Mouse (Mus musculus) urinary bladder, postnatal 25 days (tissue): Measurements from ENCODE around the gene Maml1.
"Not testable (repeated sequence)": the region's sequence is repeated elsewhere in the genome, so short reads cannot be mapped to it uniquely, and the experiment has no call there.

ENCODE experiments used
- DNase-seq: peaks from one replicate; pipeline ENCODE4 v3.0.0; 2022; ENCODE audit warnings: low spot score

Gene Maml1

DNA sequence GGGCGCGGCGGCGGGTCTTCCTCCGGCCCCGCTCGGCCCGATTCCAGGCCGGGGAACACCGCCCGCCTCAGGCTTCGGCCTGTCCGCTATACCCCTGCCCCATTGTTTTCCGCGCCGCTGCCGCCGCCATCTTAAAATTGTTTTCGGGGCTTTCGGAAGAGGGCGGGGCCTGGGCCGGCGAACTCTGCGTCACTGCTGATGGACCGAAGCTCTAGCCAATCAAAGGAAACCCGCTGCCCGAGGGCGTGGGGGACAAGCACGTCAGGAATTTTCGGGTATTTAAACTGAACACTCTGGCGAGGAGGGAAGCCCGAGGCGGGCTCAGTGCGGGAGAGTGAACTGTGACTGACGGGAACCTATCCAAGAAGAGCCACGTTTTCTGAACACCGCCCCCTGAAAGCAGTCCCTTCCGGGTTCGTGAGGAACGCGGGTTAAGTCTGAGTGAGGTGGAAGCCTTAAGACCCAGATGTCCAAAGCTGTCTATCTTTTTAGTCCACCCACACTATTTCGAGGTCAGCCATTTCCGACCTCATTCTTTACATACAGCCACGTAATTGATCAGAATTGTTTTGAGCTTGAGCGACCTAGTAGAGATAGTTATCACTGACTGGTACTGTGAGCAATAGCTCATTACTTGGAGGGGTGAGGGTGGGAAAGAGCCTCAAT lies at the start of gene Maml1:
TSS of gene Maml1 (minus strand) at position 122 of the 666 bp plus-strand sequence.
- peak; percentile 94 for DNase-seq

DNA sequence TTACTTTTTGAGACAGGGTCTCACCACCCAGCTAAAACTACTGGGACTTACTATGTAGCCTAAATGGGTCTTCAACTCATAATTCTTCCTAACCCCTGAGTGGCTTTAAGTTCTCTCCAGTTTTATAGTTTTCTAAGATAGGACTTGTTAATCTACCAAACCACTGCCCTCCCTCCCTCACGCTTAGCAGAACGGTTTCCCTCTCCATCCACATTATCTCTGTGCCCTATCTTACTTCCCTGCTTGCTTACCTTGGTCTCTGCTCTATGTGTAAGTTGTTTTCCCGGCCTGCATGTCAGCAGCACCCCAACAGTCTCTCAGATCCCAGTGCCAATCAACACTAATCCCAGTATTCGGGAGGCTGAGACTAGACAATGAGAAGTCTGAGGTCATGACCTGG lies 44.8 kb upstream of the Maml1 start:
- DNase-seq = no peak

DNA sequence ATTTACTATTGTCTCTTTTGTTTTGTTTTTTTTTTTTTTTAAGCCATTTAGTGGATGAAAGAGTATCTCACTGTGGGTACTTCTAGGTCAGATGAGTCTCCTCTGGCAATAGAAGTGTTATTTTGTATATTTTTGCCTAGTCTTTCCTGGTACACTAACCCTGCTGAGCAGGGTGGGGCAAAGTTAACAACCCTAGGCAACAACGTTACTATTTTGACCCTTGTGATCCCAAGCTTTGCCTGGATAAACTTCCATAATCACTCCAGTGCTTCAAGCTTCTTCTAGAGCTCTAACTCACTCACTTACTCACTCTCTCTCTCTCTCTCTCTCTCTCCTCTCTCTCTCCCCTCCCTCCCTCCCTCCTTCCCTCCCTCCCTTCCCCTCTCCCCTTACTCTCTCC lies 44.0 kb upstream of the Maml1 start:
- no peak for DNase-seq

DNA sequence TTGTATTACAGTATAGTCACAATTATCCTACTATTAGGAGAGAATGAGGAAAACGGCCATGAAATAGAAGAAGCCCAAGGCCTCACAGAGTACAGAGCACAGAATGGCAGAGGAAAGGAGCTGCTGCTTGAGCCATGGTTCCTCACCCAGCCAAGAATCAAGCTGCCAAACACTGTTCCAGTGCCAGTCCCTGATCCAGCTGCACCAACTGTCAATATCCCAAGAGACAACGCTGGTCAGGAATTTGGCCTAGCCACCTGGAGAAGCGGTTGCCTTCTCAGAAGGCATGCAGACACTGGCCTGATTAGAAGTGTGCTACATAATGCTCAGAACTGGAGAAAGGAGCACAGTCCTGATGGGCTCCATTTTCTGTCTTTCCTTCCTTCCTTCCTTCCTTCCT lies 41.1 kb upstream of the Maml1 start:
- DNase-seq = no peak

DNA sequence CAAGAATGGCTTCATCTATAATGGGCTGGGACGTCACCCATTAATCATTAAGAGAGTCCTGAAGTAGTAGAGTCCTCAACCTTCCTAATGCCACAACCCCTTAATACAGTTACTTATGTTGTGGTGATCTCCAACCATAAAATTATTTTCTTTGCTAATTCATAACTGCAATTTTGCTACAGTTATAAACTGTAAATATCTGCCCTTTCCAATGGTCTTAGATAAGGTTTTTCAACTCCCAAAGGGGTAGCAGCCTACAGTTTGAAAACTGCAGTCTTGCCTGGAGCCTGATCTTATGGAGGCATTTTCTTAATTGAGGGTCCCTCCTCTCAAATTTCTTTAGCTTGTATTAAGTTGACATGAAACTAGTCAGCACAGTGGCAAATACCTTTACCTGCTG lies 37.3 kb upstream of the Maml1 start:
- no peak for DNase-seq

DNA sequence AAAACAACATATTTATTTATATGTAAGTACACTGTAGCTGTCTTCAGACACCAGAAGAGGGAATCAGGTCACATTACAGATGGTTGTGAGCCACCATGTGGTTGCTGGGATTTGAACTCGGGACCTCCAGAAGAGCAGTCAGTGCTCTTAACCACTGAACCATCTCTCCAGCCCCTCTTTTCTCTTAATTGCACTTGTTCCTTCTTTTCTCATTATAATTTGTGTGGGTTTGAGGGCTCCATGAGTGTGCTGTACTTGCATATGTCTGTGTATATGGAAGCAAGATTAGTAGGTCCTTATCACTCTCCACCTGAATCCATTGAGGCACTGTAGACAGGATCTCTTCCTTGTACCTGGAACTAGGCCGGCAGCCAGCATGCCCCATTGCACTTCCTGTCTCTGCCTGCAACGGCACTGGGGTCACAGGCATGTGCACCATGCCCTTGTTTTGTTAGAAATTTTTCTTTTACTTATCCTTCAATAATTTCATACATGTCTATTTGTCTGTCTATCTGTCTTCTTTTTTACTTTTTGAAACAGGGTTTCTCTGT lies 36.0 kb upstream of the Maml1 start:
- DNase-seq = no peak

DNA sequence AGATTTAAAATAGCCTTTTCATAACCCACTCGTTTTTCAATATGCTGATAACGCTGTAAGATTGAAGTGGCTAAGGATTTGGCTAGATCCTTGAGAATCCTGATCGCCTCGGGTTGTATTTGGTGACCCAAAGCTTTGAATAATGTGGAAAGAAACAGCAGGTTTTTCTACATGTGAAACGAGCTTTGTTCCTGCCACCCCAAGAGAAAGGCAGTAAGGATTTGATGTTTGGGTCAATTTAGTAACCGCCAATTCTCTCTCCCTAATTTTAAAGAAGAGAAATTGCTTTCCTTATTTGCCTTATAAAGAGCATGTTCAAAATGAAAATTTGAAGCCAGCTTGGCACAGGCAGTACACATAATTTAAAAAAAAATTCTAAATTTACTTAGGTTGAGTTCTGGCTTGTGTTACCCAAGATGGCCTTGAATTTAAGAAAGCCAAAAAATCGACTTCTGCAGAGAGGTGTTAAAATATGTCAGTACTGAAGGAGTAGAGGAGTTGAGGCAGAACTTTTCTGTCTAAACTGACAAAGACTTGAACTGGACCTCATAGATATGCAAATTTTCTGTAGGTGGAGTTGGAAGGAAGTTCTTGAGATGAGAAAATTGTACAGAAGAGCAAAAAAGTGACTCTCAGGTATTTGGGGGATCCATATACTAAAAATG lies 34.3 kb upstream of the Maml1 start:
- no peak for DNase-seq

DNA sequence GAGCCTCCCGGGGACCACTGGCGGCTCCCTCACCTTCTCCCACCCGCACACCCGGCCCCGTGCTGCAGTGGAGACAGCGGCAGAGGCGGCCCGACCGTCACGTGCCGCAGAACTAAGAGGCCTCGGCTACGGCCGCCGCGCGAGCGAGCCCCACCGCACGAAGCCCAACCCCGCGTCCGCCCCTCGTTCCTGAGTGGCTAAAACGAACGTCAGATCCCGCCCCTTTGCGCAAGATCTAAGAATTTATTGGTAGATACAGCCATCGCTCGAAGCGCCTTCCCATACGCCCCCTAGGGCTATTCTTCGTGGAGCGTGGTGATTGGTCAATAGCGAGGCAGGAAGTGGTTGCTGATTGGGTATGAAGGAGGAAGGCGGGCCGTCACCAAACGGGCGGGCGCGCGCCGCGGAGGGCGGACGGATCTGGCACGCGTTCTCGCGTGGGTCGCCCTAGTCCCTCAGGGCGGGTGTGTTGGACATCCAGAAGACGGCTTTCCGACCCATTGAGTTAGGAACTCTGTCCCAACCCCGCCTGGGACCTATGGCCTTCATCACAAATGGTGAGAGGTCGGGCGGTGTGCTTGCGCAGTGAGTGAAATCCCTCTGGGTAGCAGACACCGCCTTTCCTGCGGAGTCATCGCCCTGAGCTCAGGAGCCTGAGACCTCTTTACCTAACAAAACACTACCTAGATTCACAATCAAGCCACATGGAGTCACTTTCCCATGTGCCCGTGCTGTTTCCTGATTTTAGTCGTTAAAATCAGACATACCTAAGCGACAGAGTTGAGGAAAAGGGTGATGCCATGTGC lies 33.6 kb upstream of the Maml1 start, which contains the start of gene Canx:
TSS of gene Canx (minus strand) at position 178 of the 806 bp plus-strand sequence.
- DNase-seq = peak; percentile 95

DNA sequence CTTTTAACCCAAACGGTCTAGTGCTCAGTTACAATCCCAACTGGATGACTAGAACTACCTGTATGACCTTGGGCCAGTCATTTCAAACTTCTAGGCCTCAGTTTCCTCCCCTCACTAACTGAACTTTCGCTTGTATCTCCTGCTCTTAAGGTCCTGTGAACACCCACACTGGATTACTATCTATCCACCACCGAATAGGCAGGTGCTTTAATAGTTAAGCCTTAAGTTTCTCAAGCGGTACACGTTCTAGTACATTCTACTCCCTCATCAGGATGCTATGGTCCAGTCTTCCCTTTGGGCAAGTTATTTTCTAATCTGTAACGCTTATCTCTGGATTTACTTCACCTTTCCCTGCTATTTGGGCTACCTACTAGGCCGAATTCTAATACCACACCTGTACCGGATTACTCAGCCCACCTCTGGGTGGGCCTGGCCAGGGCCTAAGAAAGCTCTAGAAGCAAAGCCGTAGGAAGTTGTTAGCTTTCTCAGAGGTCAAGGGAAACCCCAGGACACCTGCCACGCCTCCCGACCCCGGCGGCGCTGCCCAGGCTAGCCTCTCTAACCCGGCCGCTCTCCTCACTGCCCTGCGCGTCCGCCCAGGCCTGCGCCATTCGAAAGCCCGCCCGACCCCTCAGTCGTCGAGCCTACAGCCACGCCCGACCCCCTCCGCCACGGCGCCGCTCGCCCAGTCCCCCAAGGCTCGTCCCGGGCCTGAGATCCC lies 32.8 kb upstream of the Maml1 start:
- no peak for DNase-seq

DNA sequence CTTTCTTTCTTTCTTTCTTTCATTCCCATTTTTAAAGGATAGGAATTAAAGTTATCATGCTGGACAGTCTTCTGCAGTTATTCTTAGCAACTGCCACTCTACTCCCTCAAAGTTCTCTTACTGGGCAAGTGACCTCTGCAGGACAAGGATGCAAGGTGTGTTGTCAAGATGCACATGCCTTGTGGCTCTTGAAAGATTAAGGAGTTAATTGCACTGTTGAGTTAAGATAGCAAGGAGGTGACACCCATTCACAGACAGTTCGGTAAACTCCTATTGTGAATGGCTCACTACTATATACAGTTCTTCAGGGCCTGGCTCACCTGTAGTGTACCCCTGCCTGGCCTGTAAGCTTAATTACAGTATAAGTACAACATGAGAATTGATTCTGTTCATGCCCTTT lies 31.7 kb upstream of the Maml1 start:
- DNase-seq = no peak

DNA sequence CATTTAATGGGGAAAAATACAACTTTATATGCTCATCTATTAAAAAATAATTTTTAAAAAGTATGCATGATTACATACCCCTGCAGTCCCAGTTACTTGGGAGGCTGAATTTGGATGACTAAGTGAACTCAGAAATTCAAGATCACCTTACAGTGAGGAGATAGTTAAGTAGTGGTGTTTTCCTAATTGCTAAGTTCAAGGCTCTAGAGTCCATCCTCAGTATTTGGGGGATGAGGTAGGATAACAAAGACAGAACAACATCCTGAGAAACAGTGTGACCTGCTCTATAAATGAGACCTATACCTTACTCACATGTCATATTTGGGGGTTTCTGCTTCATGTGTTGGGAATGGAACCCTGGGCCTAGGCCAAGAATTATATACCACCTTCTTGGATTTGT lies 30.2 kb upstream of the Maml1 start:
- DNase-seq = no peak

DNA sequence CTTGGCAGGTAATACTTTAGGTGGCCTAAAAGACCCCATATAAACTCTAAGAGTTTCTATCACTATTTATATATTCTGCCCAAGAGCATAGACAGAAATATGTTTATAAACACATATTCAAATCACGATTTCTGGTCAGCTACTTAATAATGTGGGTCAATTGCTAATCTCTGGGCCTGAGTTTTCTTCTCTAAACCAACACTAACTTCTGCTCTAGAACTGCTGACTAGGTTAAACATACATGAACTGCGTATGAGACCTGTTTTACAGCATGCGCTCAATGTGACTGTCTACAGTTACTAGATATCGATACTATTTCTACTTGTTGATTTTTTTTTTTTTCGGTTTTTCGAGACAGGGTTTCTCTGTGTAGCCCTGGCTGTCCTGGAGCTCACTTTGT lies 29.1 kb upstream of the Maml1 start:
- DNase-seq = no peak

DNA sequence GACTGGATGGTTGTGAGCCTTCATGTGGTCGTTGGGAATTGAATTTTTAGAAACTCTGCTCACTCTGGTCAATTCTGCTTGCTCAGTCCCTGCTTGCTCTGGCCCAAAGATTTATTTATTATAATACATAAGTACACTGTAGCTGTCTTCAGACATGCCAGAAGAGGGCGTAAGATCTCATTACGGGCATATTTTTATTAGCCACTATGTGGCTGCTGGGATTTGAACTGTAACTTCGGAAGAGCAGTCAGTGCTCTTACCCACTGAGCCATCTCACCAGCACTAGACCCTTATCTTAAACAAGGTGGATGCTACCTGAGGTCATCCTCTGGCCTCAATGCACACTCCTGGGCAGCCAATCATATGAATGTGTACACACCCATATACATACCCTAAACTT lies 27.2 kb upstream of the Maml1 start:
- not testable (repeated sequence) for DNase-seq

DNA sequence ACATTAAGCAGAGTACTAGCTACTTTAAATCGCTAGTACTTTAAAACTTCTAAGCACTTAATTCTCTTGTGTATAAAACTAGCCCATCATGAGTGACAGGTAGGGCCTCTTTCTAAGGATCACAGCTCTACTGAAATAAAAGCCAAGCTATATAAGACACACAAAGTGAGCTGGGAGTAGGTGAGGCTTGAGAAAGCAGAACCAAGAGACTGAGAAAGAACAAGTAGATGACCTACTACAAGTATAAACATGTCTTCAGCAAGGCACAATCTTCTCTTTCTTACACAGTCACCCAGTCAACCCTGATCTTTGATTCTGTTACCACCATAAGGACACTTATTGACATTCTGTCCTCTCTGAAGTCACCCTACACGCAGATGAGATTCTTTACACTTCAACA lies 20.7 kb upstream of the Maml1 start:
- no peak for DNase-seq

DNA sequence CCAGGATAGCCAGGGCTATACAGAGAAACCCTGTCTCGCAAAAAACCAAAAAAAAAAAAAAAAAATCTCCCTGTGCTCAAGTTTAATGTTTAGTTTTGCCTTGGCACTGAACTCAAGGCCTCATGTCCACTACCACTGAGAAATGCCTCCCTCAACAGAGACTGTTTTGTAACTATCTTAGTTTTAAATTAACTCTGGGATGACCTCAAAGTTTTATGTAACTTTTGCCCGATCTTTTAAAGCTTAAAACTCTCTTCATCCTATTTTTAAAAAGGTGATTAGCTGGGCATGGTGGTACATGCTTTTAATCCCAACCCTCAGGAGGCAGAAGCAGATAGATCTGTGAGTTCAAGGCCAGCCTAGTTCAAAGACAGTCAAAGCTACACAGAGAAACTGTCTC lies 11.3 kb upstream of the Maml1 start:
- DNase-seq = no peak

DNA sequence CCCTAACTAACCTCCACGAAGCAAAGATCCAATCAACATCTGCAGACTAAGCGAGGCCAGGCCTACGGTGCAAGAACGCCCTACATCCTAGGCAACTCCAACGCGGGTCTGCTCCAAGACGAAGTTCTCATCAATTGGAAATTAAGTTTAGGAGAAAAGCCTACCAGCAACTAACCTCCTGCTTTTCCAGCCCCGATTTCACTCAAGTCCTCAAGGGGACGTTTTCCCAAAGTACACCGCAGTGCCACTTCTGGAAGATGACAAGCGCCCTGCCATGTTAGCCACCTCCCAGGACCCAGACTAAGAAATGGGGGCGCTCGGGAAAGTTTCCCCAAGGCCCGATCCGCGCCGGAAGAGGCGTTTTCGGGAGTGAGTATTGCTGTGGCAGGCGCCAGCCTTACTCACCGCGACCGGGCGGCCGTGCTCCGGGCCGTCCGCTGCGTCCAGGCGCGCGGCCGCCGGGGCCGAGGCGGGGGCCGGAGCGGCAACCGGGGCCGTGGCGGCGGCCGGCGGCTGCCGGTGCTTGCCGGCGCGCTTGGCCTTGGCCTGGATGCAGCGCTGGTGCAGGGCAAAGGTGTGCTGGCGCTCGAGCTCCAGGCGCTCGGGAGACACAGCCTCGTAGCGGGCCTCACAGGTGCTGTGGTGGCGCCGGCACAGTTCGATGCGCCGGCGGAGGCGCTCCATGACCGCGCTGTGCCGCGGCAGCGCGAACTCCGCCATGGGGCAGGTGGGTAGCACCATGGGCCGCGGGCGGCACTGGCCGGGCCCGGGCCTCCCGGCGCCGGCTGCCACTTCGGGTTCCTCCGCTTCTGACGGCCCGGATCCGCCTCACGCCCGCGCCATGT lies 568 bp downstream of the Maml1 start:
- peak; percentile 46 for DNase-seq

DNA sequence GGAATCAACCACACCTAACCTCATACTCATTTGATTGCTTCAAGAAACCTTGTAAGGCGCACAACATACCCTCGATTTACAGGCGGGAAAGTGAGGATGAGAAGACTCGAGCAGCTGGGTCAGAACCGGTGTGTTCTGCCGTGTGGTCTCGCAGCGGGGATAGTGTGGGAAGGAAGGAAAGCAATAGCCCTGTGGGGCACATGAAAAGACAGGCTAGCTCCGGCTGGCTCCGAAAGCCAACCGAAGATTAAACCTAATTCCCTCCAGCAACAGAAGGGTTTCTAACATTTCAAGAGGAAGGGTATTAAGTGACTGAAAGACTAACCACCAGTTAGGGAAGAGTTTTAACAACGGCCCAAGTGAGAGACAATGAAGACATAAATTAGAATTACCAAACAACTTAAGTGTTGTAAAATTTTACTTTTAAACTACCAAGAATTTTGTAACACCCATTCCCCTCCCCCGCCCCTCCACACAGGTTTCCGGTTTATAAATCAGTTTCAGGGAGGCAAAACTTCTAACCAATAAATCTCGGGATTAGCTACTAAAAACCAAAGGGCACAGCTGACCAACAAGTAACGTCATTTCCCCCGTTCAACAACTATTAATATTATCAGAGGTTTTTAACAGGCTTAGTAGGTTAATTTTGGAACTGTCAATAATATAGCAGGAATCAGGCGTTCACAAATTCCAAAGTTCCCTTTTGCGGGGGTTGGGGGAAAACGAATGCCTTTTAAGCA lies 1.5 kb downstream of the Maml1 start:
- DNase-seq = no peak

DNA sequence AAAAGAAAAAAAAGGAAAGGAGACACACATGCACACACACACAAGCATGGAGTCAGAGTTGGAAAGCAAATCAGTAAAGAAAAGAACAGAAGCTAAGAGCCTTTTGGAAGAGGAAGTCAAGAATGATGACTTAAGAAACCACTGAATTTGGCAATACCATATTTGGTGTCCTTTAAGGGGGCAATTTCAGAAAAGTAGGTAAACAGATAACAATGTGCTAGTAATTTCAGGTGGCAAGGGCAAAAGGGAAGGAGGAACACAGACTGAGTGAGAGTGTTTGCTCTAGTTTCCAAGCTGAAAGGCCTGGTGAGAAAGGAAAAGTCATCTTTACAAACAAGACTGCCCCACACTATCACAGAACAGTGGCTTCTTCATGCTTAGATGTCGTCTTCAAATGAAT lies 5.7 kb downstream of the Maml1 start:
- DNase-seq = no peak

DNA sequence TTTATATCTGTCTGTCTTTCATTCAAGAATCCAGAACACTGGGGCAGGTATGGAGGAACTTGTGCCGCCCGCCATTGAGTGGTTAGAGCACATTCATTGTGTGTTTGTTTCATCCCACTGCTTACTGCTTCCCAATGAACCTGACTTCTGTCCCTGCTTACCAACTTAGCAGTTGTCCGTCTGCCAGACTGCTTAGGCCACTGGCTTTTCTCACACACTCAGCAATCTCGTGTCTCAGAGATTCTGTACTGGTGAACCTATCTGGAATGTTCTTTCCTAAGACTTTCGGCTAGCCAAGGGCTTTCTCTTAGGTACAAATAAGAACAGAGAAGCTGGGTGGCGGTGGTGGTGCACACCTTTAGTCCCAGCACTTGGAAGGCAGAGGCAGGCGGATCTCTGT lies 6.4 kb downstream of the Maml1 start:
- no peak for DNase-seq

DNA sequence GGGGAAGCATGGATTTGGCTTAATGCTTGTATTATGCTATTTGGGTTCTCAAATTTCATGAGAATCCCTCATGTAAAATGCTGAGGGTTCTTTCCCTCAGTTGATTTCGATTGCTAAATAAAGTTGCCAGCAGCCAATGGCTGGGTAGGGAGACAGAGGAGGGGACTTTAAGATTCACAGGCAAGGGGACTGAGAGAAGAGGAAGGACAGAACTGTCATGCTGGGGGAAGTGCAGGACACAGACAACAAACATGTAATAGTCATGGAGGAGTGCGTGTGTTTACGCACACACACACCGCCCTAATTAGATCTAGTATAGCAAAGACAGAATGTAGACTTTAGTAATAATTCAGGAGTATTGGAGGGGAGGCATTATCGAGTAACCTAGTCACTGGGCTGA lies 6.8 kb downstream of the Maml1 start:
- DNase-seq = no peak

DNA sequence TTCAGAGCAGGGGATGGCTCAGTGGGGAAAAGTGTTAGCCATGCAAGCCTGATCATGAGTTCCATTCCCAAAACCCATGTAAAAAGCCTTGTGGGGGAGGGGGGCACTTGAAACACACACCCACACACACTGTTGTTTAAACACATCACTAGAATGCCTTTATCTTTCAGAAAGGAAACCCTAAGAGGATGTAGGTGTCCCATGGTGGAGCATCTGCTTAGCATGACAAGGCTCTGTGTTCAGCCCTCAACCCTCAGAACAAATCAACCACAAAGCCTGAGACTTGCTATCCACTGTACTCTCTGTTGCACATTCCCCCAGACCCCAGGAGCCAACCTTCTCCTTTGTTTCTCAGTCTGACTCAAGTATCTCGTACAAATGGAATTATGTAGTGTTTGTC lies 12.1 kb downstream of the Maml1 start:
- no peak for DNase-seq
